Comparison of ENCODE assay signal across 25 mouse cellular contexts in genomic region chr11:121520761-121521160, GRCm38 (mm10). TPM values are rescaled to one million over a fixed set of nuclear protein-coding genes. Genes with fewer than 3 reads are reported as not detected.
DNase-seq lines count a peak whose midpoint lies in the region; ATAC-seq and TF ChIP-seq lines count a peak whose summit lies in the region.
"Had no signal": no experiment of that assay in that cellular context is flagged by ENCODE, and none has a peak within 500 bp of the region (broad histone marks: within the 10 kb centered on the region; RNA-seq: fewer than 3 reads in every experiment).

No protein-coding gene starts in this region.

- no peak for TF ChIP-seq CTCF in E14TG2a.4 (conservative IDR thresholded peaks at IDR 0.05; ENCODE audit: low read length)

- ATAC-seq in liver, embryonic 13.5 days (ENCODE audit: low read depth), result no peak
- peak; percentile 39; the same call in 1 of the 2 replicates for ATAC-seq in common myeloid progenitor, adult 5-6 weeks (replicated peaks; ENCODE audit: low read depth, poor library complexity, severe bottlenecking)
- ATAC-seq in megakaryocyte progenitor cell, adult 5-6 weeks (replicated peaks; ENCODE audit: poor library complexity), result peak; percentile 24; the same call in 1 of the 2 replicates
- no peak for ATAC-seq in kidney, embryonic 14.5 days (ENCODE audit: low FRiP score, low TSS enrichment)
- ATAC-seq: forebrain, postnatal 0 days; intestine, embryonic 16.5 days; Patski had no signal

- no peak overlapping the region for H3K4me3 ChIP-seq in liver, embryonic 13.5 days (replicated peaks)
- peak overlapping the region; percentile 35 for H3K4me3 ChIP-seq in E14TG2a.4 (replicated peaks; ENCODE audit: low read length)
- H3K4me3 ChIP-seq in embryonic facial prominence, embryonic 10.5 days, result no peak overlapping the region
- no peak overlapping the region for H3K4me3 ChIP-seq in kidney, embryonic 14.5 days (ENCODE audit: low read length)
- H3K4me3 ChIP-seq: forebrain, embryonic 12.5 days; heart, embryonic 15.5 days; limb, embryonic 13.5 days; lung, embryonic 15.5 days; midbrain, embryonic 10.5 days had no signal

- H3K36me3 ChIP-seq in liver, embryonic 13.5 days, result 0 out of 2 replicates have a peak, but pooled peaks cover 3% of the 10 kb centered on the region
- peaks cover 17% of the 10 kb centered on the region; the same call in 1 of the 2 replicates for H3K36me3 ChIP-seq in E14TG2a.4 (ENCODE audit: insufficient read depth, low read length)
- no peaks in the 10 kb centered on the region for H3K36me3 ChIP-seq in embryonic facial prominence, embryonic 10.5 days (replicated peaks)
- no peaks in the 10 kb centered on the region for H3K36me3 ChIP-seq in kidney, embryonic 14.5 days (ENCODE audit: control insufficient read depth, insufficient read depth, low read length)
- H3K36me3 ChIP-seq: forebrain, embryonic 12.5 days; heart, embryonic 15.5 days; limb, embryonic 13.5 days; lung, embryonic 15.5 days; midbrain, embryonic 10.5 days had no signal

- H3K9me3 ChIP-seq in liver, embryonic 13.5 days (replicated peaks), result no peaks in the 10 kb centered on the region
- H3K9me3 ChIP-seq in E14TG2a.4 (ENCODE audit: low read length), result no peaks in the 10 kb centered on the region
- no peaks in the 10 kb centered on the region for H3K9me3 ChIP-seq in embryonic facial prominence, embryonic 10.5 days
- H3K9me3 ChIP-seq in kidney, embryonic 14.5 days (ENCODE audit: control insufficient read depth, low read length), result no peaks in the 10 kb centered on the region
- H3K9me3 ChIP-seq: forebrain, embryonic 12.5 days; heart, embryonic 15.5 days; limb, embryonic 13.5 days; lung, embryonic 15.5 days; midbrain, embryonic 10.5 days had no signal

- no peaks in the 10 kb centered on the region for H3K27me3 ChIP-seq in liver, embryonic 13.5 days
- no peaks in the 10 kb centered on the region for H3K27me3 ChIP-seq in E14TG2a.4 (ENCODE audit: insufficient read depth, low read length)
- H3K27me3 ChIP-seq in embryonic facial prominence, embryonic 10.5 days (replicated peaks; ENCODE audit: low read depth, poor library complexity, severe bottlenecking), result no peaks in the 10 kb centered on the region
- H3K27me3 ChIP-seq in kidney, embryonic 14.5 days (ENCODE audit: control insufficient read depth, insufficient read depth, low read length), result no peaks in the 10 kb centered on the region
- H3K27me3 ChIP-seq: forebrain, embryonic 12.5 days; heart, embryonic 15.5 days; limb, embryonic 13.5 days; lung, embryonic 15.5 days; Patski had no signal

- no peak for DNase-seq in liver, embryonic 13.5 days
- no peak for DNase-seq in liver
- no peak for DNase-seq in embryonic facial prominence, embryonic 10.5 days (ENCODE audit: low spot score)
- no peak for DNase-seq in embryo, embryonic 10 days (ENCODE audit: low spot score)
- DNase-seq: adrenal gland, postnatal 10 days; cerebellum, adult 11 months; cerebellum, adult 9-10 months; cerebellum, postnatal 36 days; forebrain, postnatal 0 days; gastrocnemius, postnatal 10 days; kidney, adult 8-10 months; kidney, postnatal 14 days; thymus, postnatal 14 days had no signal

- WGBS in liver, embryonic 13.5 days (ENCODE audit: insufficient replicate concordance), result 58% methylated on average over 2 of the region's 2 CpGs
- WGBS in embryonic facial prominence, embryonic 10.5 days, result 80% methylated on average over 2 of the region's 2 CpGs
- 86% methylated on average over 2 of the region's 2 CpGs for WGBS in kidney, embryonic 14.5 days

- H3K4me1 ChIP-seq in liver, embryonic 13.5 days (replicated peaks), result peaks cover 34% of the 10 kb centered on the region
- H3K4me1 ChIP-seq in E14TG2a.4 (replicated peaks; ENCODE audit: low read depth, low read length), result peaks cover 72% of the 10 kb centered on the region
- H3K4me1 ChIP-seq in embryonic facial prominence, embryonic 10.5 days, result peaks cover 14% of the 10 kb centered on the region
- H3K4me1 ChIP-seq in kidney, embryonic 14.5 days (ENCODE audit: control insufficient read depth, insufficient read depth, low read length), result peaks cover 7% of the 10 kb centered on the region; the same call in 1 of the 2 replicates
- H3K4me1 ChIP-seq: lung, embryonic 15.5 days; midbrain, embryonic 10.5 days had no signal

- no peak overlapping the region for H3K4me2 ChIP-seq in liver, embryonic 13.5 days
- no peak overlapping the region for H3K4me2 ChIP-seq in kidney, embryonic 14.5 days (replicated peaks; ENCODE audit: low read depth, low read length)
- H3K4me2 ChIP-seq: forebrain, embryonic 12.5 days; heart, embryonic 15.5 days; limb, embryonic 13.5 days; lung, embryonic 15.5 days had no signal

- peak overlapping the region; percentile 14 for H3K27ac ChIP-seq in liver, embryonic 13.5 days
- H3K27ac ChIP-seq in embryonic facial prominence, embryonic 10.5 days (replicated peaks), result no peak overlapping the region
- H3K27ac ChIP-seq in kidney, embryonic 14.5 days (ENCODE audit: low read depth, low read length), result no peak overlapping the region
- H3K27ac ChIP-seq: forebrain, embryonic 12.5 days; heart, embryonic 15.5 days; limb, embryonic 13.5 days; liver, embryonic 14.5 days; lung, embryonic 15.5 days; midbrain, embryonic 10.5 days had no signal

- H3K9ac ChIP-seq in liver, embryonic 13.5 days, result no peak overlapping the region
- H3K9ac ChIP-seq in kidney, embryonic 14.5 days (ENCODE audit: low read depth, low read length), result no peak overlapping the region
- H3K9ac ChIP-seq: forebrain, embryonic 12.5 days; forebrain, postnatal 0 days; heart, embryonic 15.5 days; limb, embryonic 13.5 days; liver, embryonic 14.5 days; lung, embryonic 15.5 days had no signal

RNA-seq across cellular contexts. Expression of gene Zfp750, which starts 1.6 kb away (rescaled TPM):
- 0.22 and 0.30 TPM in 2 replicates for polyA plus RNA-seq in liver, embryonic 13.5 days (2015; fragmentation: Nextera tagmentation; extraction: Ambion mirVana)
- not detected in 2 replicates for total RNA-seq in common myeloid progenitor, adult 5-6 weeks (2017)
- total RNA-seq in megakaryocyte progenitor cell, adult 5-6 weeks (2015), result not detected in 2 replicates
- total RNA-seq in megakaryocyte progenitor cell, adult 5-6 weeks (2017), result 0.14 TPM in 1 of 2 replicates, not detected in the other
- polyA plus RNA-seq in embryonic facial prominence, embryonic 10.5 days (2016; fragmentation: Nextera tagmentation; extraction: Ambion mirVana), result 0.73 and 0.91 TPM in 2 replicates
- 0.40 and 0.47 TPM in 2 replicates for polyA plus RNA-seq in kidney, embryonic 14.5 days (2014; fragmentation: Nextera tagmentation; extraction: Ambion mirVana)
- total RNA-seq: gastrocnemius, postnatal 10 days had no signal
- polyA plus RNA-seq: Patski had no signal

Comparison
In these comparisons a context has a peak if more than half of its experiments do, and no peak if none do; other contexts are left out.
1. ATAC-seq: peak in common myeloid progenitor, adult 5-6 weeks (single experiment) and megakaryocyte progenitor cell, adult 5-6 weeks (single experiment); none in liver, embryonic 13.5 days (single experiment) and kidney, embryonic 14.5 days (single experiment).